Mouse (Mus musculus): ENCODE measurements around the gene Has1.

- TF ChIP-seq CTCF (IDR thresholded peaks at IDR 0.05; ENCODE audit: borderline replicate concordance, control insufficient read depth, extremely low read depth, insufficient read depth, low read length, poor library complexity), result no peak
- no peak for TF ChIP-seq POLR2A (IDR thresholded peaks at IDR 0.05; ENCODE audit: control insufficient read depth, extremely low read depth, insufficient read depth, low read length, poor library complexity)
Observed at GRCm38 (mm10) chr17:17823612-17824336, 31.2 kb downstream of the Has1 start.
